Mouse (Mus musculus) liver, postnatal 0 days (tissue): Measurements from ENCODE around the gene Rgs9bp. TPM values are rescaled to one million over a fixed set of nuclear protein-coding genes. Genes with fewer than 3 reads are reported as not detected.
"Not testable (repeated sequence)": the region's sequence is repeated elsewhere in the genome, so short reads cannot be mapped to it uniquely, and the experiment has no call there.

Source experiments
- ATAC-seq: fragments of 200-750 bp; cut with Nextera tagmentation; 2 replicates; pipeline ENCODE4 v1.8.0; 2017; ENCODE audit warnings: mild to moderate bottlenecking, moderate library complexity
- DNase-seq: peaks from one replicate; pipeline ENCODE4 v3.0.0-alpha.2; 2016
- H3K27ac ChIP-seq: fragments of 300-500 bp; sonication (generic); 2 replicates; pipeline ENCODE4 v1.5.1; 2014; ENCODE audit warnings: antibody characterized with exemption, moderate library complexity, mild to moderate bottlenecking, low read depth
- H3K27me3 ChIP-seq: fragments of 300-500 bp; sonication (generic); 2 replicates; pipeline ENCODE4 v1.6.1; 2014; ENCODE audit warnings: low read length, control low read depth, mixed read lengths; ENCODE audit not compliant: insufficient read depth
- H3K36me3 ChIP-seq: fragments of 300-500 bp; sonication (generic); replicated peaks from 2 replicates; pipeline ENCODE4 v1.6.1; 2014; ENCODE audit warnings: mild to moderate bottlenecking, control low read depth, low read length, moderate library complexity, mixed read lengths; ENCODE audit not compliant: insufficient read depth
- H3K4me1 ChIP-seq: fragments of 300-500 bp; sonication (generic); 2 replicates; pipeline ENCODE4 v1.6.1; 2014; ENCODE audit warnings: antibody characterized with exemption, mild to moderate bottlenecking, control low read depth; ENCODE audit not compliant: insufficient read depth
- H3K4me2 ChIP-seq: fragments of 300-500 bp; sonication (generic); 2 replicates; pipeline ENCODE4 v1.6.1; 2014; ENCODE audit warnings: low read depth, mild to moderate bottlenecking, low read length, moderate library complexity, mixed read lengths
- H3K4me3 ChIP-seq: fragments of 300-500 bp; sonication (generic); 2 replicates; pipeline ENCODE4 v1.5.1; 2014; ENCODE audit warnings: low read depth, low read length
- H3K9ac ChIP-seq: fragments of 300-500 bp; sonication (generic); replicated peaks from 2 replicates; pipeline ENCODE4 v1.6.1; 2014; ENCODE audit warnings: mild to moderate bottlenecking, moderate library complexity
- H3K9me3 ChIP-seq: fragments of 300-500 bp; sonication (generic); 2 replicates; pipeline ENCODE4 v1.6.1; 2016; ENCODE audit warnings: mild to moderate bottlenecking, control low read depth, low read length, mixed read lengths
- CTCF ChIP-seq: sonication (generic); IDR thresholded peaks from 2 replicates; pipeline ENCODE4 v1.5.1; 2016; ENCODE audit warnings: antibody characterized with exemption, low read depth
- EP300 ChIP-seq: IDR thresholded peaks from 2 replicates; pipeline ENCODE4 v1.6.1; 2016; ENCODE audit warnings: antibody characterized with exemption, low read depth, mild to moderate bottlenecking
- WGBS: fragments of 180-500 bp; shearing (Covaris S2); extraction: QIAGEN DNeasy Blood & Tissue Kit; methylation state at CpG from one replicate; pipeline ENCODE4 v1.1.7; 2014; ENCODE audit not compliant: insufficient replicate concordance; 5-methylcytosine and 5-hydroxymethylcytosine counted together
- polyA plus RNA-seq: library from polyadenylated mRNA; unstranded; fragments of >200 nt; fragmentation: Nextera tagmentation; extraction: Ambion mirVana; gene quantifications from 2 replicates; pipeline ENCODE4 v1.2.1, GENCODE M21; 2015

The Rgs9bp gene
- polyA plus RNA-seq, 1 experiment from 2014 or later, result not detected

DNA sequence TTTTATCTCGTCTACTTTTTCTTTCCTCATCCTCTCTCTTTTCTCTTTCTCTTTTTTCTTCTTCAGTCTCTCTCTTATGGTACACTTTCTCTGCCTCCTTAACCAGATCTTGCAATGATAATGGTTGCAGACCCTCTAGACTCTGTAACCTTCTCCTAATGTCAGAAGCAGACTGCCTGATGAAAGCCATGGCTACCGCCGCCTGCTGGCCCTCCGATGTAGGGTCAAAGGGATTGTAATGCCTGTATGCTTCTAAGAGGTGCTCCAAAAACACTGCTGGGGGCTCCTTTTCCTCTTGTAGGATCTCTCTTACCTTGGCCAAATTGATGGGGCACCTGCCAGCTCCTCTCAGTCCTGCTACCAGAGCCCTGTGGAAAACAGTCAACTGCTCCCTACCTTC lies 15.7 kb downstream of the Rgs9bp start:
- H3K9me3 ChIP-seq, H3K4me3 ChIP-seq, H3K9ac ChIP-seq, DNase-seq, H3K4me1 ChIP-seq, H3K4me2 ChIP-seq, H3K27ac ChIP-seq, H3K36me3 ChIP-seq, H3K27me3 ChIP-seq, ATAC-seq: not testable (repeated sequence)
- 72% methylated on average over 4 of the region's 4 CpGs for WGBS
- peak; percentile 54 for TF ChIP-seq CTCF

GRCm38 (mm10) chr7:35565965-35566364 lies 19.4 kb downstream of the Rgs9bp start:
- H3K4me2 ChIP-seq, H3K9me3 ChIP-seq, H3K4me1 ChIP-seq, DNase-seq, H3K27me3 ChIP-seq, H3K27ac ChIP-seq, ATAC-seq, H3K4me3 ChIP-seq, H3K9ac ChIP-seq, H3K36me3 ChIP-seq: not testable (repeated sequence)
- 79% methylated on average over 13 of the region's 13 CpGs for WGBS

- not testable (repeated sequence) for H3K9ac ChIP-seq, H3K4me1 ChIP-seq, H3K36me3 ChIP-seq, H3K4me2 ChIP-seq, DNase-seq, ATAC-seq, H3K27me3 ChIP-seq, H3K9me3 ChIP-seq, H3K4me3 ChIP-seq, H3K27ac ChIP-seq
- 82% methylated on average over 10 of the region's 10 CpGs for WGBS
Measured at GRCm38 (mm10) chr7:35564872-35565271, 20.5 kb downstream of the Rgs9bp start.

- Histone ChIP-seq H3K9me3 (no peaks in the 10 kb centered on the region), H3K9ac (no peak overlapping the region), H3K4me1 (0 out of 2 replicates have a peak, but pooled peaks cover 7% of the 10 kb centered on the region), H3K27ac (no peak overlapping the region), H3K4me2 (no peak overlapping the region), H3K36me3 (no peaks in the 10 kb centered on the region), H3K27me3 (no peaks in the 10 kb centered on the region), H3K4me3 (no peak overlapping the region)
- TF ChIP-seq EP300 (no peak), CTCF (no peak)
- WGBS, result 76% methylated on average over 2 of the region's 2 CpGs
- no peak for ATAC-seq
- no peak for DNase-seq
Measured at GRCm38 (mm10) chr7:35564067-35564865, 21.1 kb downstream of the Rgs9bp start.

GRCm38 (mm10) chr7:35563071-35563470 lies 22.3 kb downstream of the Rgs9bp start:
- ATAC-seq (no peak), DNase-seq (no peak)
- Histone ChIP-seq H3K27me3 (no peaks in the 10 kb centered on the region), H3K4me2 (no peak overlapping the region), H3K9ac (no peak overlapping the region), H3K4me3 (no peak overlapping the region), H3K36me3 (no peaks in the 10 kb centered on the region), H3K4me1 (peaks cover 19% of the 10 kb centered on the region), H3K9me3 (no peaks in the 10 kb centered on the region), H3K27ac (no peak overlapping the region)
- 75% methylated on average over 11 of the region's 11 CpGs for WGBS
- TF ChIP-seq EP300 (no peak), CTCF (no peak)

DNA sequence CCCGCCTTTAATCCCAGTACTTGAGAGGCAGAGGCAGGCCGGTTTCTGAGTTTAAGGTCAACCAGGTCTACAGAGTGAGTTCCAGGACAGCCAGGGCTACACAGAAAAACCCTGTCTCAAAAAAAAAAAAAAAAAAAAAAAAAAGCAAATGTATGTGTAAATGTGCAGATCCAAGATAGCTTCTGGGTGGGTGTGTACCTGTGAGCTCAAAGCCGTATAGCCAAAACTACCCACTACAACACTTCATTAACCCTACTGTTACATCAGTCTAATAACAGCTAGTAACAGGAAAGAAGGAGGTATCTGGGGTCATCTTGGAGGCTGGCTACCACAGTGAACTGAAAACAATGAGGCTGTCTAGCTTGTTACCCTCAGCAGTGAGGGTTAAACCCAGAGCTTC lies 25.5 kb downstream of the Rgs9bp start:
- peaks cover 40% of the 10 kb centered on the region for H3K4me1 ChIP-seq
- H3K27ac ChIP-seq, result peak overlapping the region; percentile 97
- H3K4me2 ChIP-seq, result peak overlapping the region; percentile 40; the same call in 1 of the 2 replicates
- WGBS, result 57% methylated on average over 3 of the region's 3 CpGs
- 0 out of 2 replicates have a peak overlapping the region, but pooled peaks have one; percentile 12 for H3K9ac ChIP-seq
- H3K9me3 ChIP-seq, result no peaks in the 10 kb centered on the region
- no peak overlapping the region for H3K4me3 ChIP-seq
- H3K36me3 ChIP-seq, result no peaks in the 10 kb centered on the region
- peak; percentile 20 for ATAC-seq
- no peak for TF ChIP-seq CTCF
- peak; percentile 87 for TF ChIP-seq EP300
- H3K27me3 ChIP-seq, result no peaks in the 10 kb centered on the region
- DNase-seq, result no peak
